Mouse (Mus musculus) stomach, embryonic 14.5 days (tissue): ENCODE measurements around the gene Ctnna2. TPM values are rescaled to one million over a fixed set of nuclear protein-coding genes. Genes with fewer than 3 reads are reported as not detected.

Experiments
- ATAC-seq: fragments of 200-750 bp; cut with Nextera tagmentation; 2 replicates; pipeline ENCODE4 v1.8.0; 2017; ENCODE audit warnings: low read depth, moderate TSS enrichment; ENCODE audit not compliant: insufficient number of reproducible peaks, insufficient read depth, low FRiP score
- H3K27ac ChIP-seq: fragments of 300-500 bp; sonication (generic); 2 replicates; pipeline ENCODE4 v1.5.1; 2014; ENCODE audit warnings: mild to moderate bottlenecking, low read length, moderate library complexity, mixed read lengths
- H3K27me3 ChIP-seq: fragments of 300-500 bp; sonication (generic); 2 replicates; pipeline ENCODE4 v1.6.1; 2014; ENCODE audit warnings: low read length, control low read depth, mixed read lengths; ENCODE audit not compliant: control insufficient read depth, insufficient read depth
- H3K36me3 ChIP-seq: fragments of 300-500 bp; sonication (generic); 2 replicates; pipeline ENCODE4 v1.6.1; 2014; ENCODE audit warnings: mild to moderate bottlenecking, control low read depth, low read length, moderate library complexity, mixed read lengths; ENCODE audit not compliant: control insufficient read depth, insufficient read depth
- H3K4me1 ChIP-seq: fragments of 300-500 bp; sonication (generic); 2 replicates; pipeline ENCODE4 v1.6.1; 2014; ENCODE audit warnings: low read length, control low read depth, mixed read lengths; ENCODE audit not compliant: control insufficient read depth, insufficient read depth
- H3K4me2 ChIP-seq: fragments of 300-500 bp; sonication (generic); replicated peaks from 2 replicates; pipeline ENCODE4 v1.6.1; 2014; ENCODE audit warnings: low read depth, low read length, control low read depth
- H3K4me3 ChIP-seq: fragments of 300-500 bp; sonication (generic); 2 replicates; pipeline ENCODE4 v1.5.1; 2014; ENCODE audit warnings: low read depth, low read length, control low read depth
- H3K9ac ChIP-seq: fragments of 300-500 bp; sonication (generic); replicated peaks from 2 replicates; pipeline ENCODE4 v1.6.1; 2014; ENCODE audit warnings: low read depth, mild to moderate bottlenecking, control low read depth, low read length, moderate library complexity, mixed read lengths
- H3K9me3 ChIP-seq: fragments of 300-500 bp; sonication (generic); 2 replicates; pipeline ENCODE4 v1.6.1; 2016; ENCODE audit warnings: low read depth, low read length, control low read depth; ENCODE audit not compliant: control insufficient read depth
- WGBS: fragments of 180-500 bp; shearing (Covaris S2); extraction: QIAGEN DNeasy Blood & Tissue Kit; methylation state at CpG from one replicate; pipeline ENCODE4 v1.1.7; 2014; 5-methylcytosine and 5-hydroxymethylcytosine counted together
- polyA plus RNA-seq: library from polyadenylated mRNA; unstranded; fragments of >200 nt; fragmentation: Nextera tagmentation; extraction: Ambion mirVana; gene quantifications from 2 replicates; pipeline ENCODE4 v1.2.1, GENCODE M21; 2014

The Ctnna2 gene
- polyA plus RNA-seq, 1 experiment from 2014 or later, result 9.3 TPM

DNA sequence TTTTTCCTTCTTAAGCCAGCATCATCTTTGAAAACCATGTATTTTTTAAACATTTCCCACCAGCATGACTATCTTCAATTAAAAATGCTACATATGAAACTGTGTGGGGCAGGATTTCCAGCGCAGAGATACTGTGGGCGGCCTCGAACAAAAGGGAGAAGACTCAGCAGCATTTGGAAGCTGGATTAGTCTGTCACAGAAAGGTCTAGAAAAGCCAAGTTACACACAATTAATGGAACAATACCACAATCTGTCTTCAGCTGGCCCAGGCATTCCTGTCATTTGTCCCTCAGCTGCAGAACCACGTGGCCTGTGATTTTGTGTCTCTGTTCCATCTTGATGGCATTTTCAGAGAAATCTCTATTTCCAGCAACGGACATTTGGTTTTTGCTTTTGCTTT lies 726.0 kb downstream of the Ctnna2 start:
- WGBS, result 84% methylated on average over 5 of the region's 5 CpGs
- Histone ChIP-seq H3K36me3 (no peaks in the 10 kb centered on the region), H3K4me3 (no peak overlapping the region), H3K27me3 (no peaks in the 10 kb centered on the region), H3K9me3 (no peaks in the 10 kb centered on the region), H3K27ac (no peak overlapping the region), H3K9ac (no peak overlapping the region), H3K4me2 (no peak overlapping the region), H3K4me1 (no peaks in the 10 kb centered on the region)
- no peak for ATAC-seq

- under 1% methylated on average over 43 of the region's 43 CpGs for WGBS
- H3K36me3 ChIP-seq, result no peaks in the 10 kb centered on the region
- no peak overlapping the region for H3K27ac ChIP-seq
- H3K4me1 ChIP-seq, result no peaks in the 10 kb centered on the region
- peak; percentile 33; the same call in 1 of the 2 replicates for ATAC-seq
- peak overlapping the region; percentile 37 for H3K4me3 ChIP-seq
- H3K9ac ChIP-seq, result no peak overlapping the region
- no peaks in the 10 kb centered on the region for H3K9me3 ChIP-seq
- H3K4me2 ChIP-seq, result peak overlapping the region; percentile 75
- peaks cover 31% of the 10 kb centered on the region for H3K27me3 ChIP-seq
Measured at GRCm38 (mm10) chr6:77243541-77244231, 735.8 kb downstream of the Ctnna2 start.

- ATAC-seq, result peak; percentile 76; the same call in 1 of the 2 replicates
- H3K4me1 ChIP-seq, result no peaks in the 10 kb centered on the region
- no peak within 1 kb of the TSS for H3K9ac ChIP-seq
- H3K9me3 ChIP-seq, result no peaks in the 10 kb centered on the region
- H3K27me3 ChIP-seq, result peaks cover 31% of the 10 kb centered on the region
- peak within 1 kb of the TSS; percentile 37 for H3K4me3 ChIP-seq
- H3K36me3 ChIP-seq, result no peaks in the 10 kb centered on the region
- WGBS, result under 1% methylated on average over 53 of the region's 53 CpGs
- H3K4me2 ChIP-seq, result peak within 1 kb of the TSS; percentile 75
- no peak within 1 kb of the TSS for H3K27ac ChIP-seq
Measured at GRCm38 (mm10) chr6:77242601-77243406, 736.7 kb downstream of the Ctnna2 start, which contains the start of gene Lrrtm1. Gene Lrrtm1 (plus strand): TSS chr6:77242689.

DNA sequence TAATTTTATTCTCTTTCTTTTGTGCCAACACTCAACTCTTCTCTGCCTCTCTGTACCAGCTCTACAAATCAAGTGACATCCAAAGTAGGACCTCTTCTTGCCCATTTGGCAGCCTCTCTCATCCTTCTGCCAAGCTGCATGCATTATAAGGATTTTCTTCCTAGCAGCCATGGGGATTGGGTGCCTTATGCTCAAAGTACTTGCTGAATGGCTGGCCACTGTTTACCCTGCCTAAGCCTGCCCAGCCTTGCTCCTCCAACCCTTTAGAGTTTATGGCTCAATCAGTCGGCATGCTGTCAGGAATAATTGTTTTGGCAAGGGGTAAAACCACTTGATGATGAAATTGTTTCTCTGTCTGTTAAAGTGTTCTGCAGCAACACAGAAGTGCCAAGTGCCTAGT lies 739.1 kb downstream of the Ctnna2 start:
- no peaks in the 10 kb centered on the region for H3K9me3 ChIP-seq
- peaks cover 28% of the 10 kb centered on the region for H3K27me3 ChIP-seq
- no peak overlapping the region for H3K4me2 ChIP-seq
- H3K36me3 ChIP-seq, result no peaks in the 10 kb centered on the region
- 10% methylated on average over 1 of the region's 1 CpGs for WGBS
- no peaks in the 10 kb centered on the region for H3K4me1 ChIP-seq
- no peak overlapping the region for H3K27ac ChIP-seq
- no peak overlapping the region for H3K9ac ChIP-seq
- H3K4me3 ChIP-seq, result no peak overlapping the region
- no peak for ATAC-seq

GRCm38 (mm10) chr6:77222849-77223638 lies 756.5 kb downstream of the Ctnna2 start:
- no peaks in the 10 kb centered on the region for H3K27me3 ChIP-seq
- no peaks in the 10 kb centered on the region for H3K4me1 ChIP-seq
- no peak for ATAC-seq
- H3K4me2 ChIP-seq, result no peak overlapping the region
- 77% methylated on average over 16 of the region's 16 CpGs for WGBS
- no peaks in the 10 kb centered on the region for H3K36me3 ChIP-seq
- no peaks in the 10 kb centered on the region for H3K9me3 ChIP-seq
- no peak overlapping the region for H3K9ac ChIP-seq
- H3K27ac ChIP-seq, result no peak overlapping the region
- no peak overlapping the region for H3K4me3 ChIP-seq

- no peak for ATAC-seq
Measured at GRCm38 (mm10) chr6:77220776-77221175, 758.7 kb downstream of the Ctnna2 start.

DNA sequence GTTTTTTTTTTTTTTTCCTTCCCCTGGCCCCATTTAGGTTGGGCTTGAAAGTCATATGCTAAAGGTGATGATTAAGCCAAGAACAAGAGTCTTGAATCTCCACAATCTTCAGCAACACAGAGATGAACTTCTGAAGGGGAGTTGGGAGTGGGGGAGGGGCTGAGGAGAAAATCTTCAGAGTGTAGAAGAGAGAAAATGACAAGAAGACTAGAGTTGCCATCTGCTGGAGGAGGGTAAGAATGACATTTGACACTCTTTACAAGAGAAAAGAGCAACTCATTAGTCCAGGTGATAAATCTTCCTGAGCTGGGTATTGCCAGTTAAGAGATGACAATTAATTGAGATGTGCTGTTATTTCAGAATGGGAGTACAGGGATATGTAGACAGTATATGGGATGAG lies 760.6 kb downstream of the Ctnna2 start:
- H3K36me3 ChIP-seq, result no peaks in the 10 kb centered on the region
- no peaks in the 10 kb centered on the region for H3K9me3 ChIP-seq
- H3K27ac ChIP-seq, result no peak overlapping the region
- H3K9ac ChIP-seq, result no peak overlapping the region
- no peak for ATAC-seq
- H3K4me1 ChIP-seq, result no peaks in the 10 kb centered on the region
- H3K27me3 ChIP-seq, result no peaks in the 10 kb centered on the region
- no peak overlapping the region for H3K4me2 ChIP-seq
- no peak overlapping the region for H3K4me3 ChIP-seq

More at GRCm38 (mm10) chr6:77220776-77221175, 758.7 kb downstream of the Ctnna2 start:
- H3K4me3 ChIP-seq, result no peak overlapping the region
- WGBS, result 74% methylated on average over 4 of the region's 4 CpGs
- no peaks in the 10 kb centered on the region for H3K27me3 ChIP-seq
- H3K27ac ChIP-seq, result no peak overlapping the region
- H3K4me2 ChIP-seq, result no peak overlapping the region
- H3K4me1 ChIP-seq, result no peaks in the 10 kb centered on the region
- no peaks in the 10 kb centered on the region for H3K9me3 ChIP-seq
- H3K36me3 ChIP-seq, result no peaks in the 10 kb centered on the region
- H3K9ac ChIP-seq, result no peak overlapping the region

DNA sequence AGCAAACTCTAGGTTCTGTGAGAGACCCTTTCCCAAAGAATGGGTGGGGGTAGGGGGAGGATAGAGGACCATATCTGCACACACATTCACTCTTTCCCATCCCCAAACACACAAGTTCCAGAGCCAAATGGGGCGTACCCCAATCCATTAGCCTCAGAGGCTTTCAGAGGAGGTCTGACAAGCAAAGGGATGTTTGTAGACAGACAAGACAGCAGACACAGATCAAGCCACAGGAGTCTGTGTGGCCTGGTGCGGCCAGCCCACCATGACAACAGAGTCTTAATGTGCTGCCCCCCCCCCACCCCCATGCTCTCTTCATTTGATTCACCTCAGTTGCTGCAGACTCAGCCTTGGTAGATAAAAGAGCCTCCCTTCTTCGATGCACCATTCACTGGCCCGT lies 764.2 kb downstream of the Ctnna2 start:
- Histone ChIP-seq H3K27ac (no peak overlapping the region), H3K36me3 (no peaks in the 10 kb centered on the region), H3K27me3 (no peaks in the 10 kb centered on the region), H3K9ac (no peak overlapping the region), H3K4me3 (no peak overlapping the region), H3K4me2 (no peak overlapping the region), H3K9me3 (no peaks in the 10 kb centered on the region), H3K4me1 (no peaks in the 10 kb centered on the region)
- WGBS, result 86% methylated on average over 4 of the region's 4 CpGs
- no peak for ATAC-seq
